Mouse (Mus musculus) midbrain, embryonic 15.5 days (tissue): ENCODE results near the gene Tln2. TPM values are rescaled to one million over a fixed set of nuclear protein-coding genes. Genes with fewer than 3 reads are reported as not detected.
"Not testable (repeated sequence)": the region's sequence is repeated elsewhere in the genome, so short reads cannot be mapped to it uniquely, and the experiment has no call there.

Source experiments
- ATAC-seq: fragments of 200-750 bp; cut with Nextera tagmentation; replicated peaks from 2 replicates; pipeline ENCODE4 v1.8.0; 2017; ENCODE audit warnings: moderate TSS enrichment
- H3K27ac ChIP-seq: fragments of 300-500 bp; sonication (generic); 2 replicates; pipeline ENCODE4 v1.5.1; 2015; ENCODE audit warnings: mild to moderate bottlenecking, inconsistent platforms
- H3K27me3 ChIP-seq: fragments of 300-500 bp; sonication (generic); replicated peaks from 2 replicates; pipeline ENCODE4 v1.6.1; 2015; ENCODE audit warnings: inconsistent platforms
- H3K36me3 ChIP-seq: fragments of 300-500 bp; sonication (generic); replicated peaks from 2 replicates; pipeline ENCODE4 v1.6.1; 2015; ENCODE audit warnings: inconsistent platforms
- H3K4me1 ChIP-seq: fragments of 300-500 bp; sonication (generic); 2 replicates; pipeline ENCODE4 v1.6.1; 2015; ENCODE audit warnings: inconsistent platforms
- H3K4me2 ChIP-seq: fragments of 300-500 bp; sonication (generic); 2 replicates; pipeline ENCODE4 v1.6.1; 2015; ENCODE audit warnings: inconsistent platforms, mild to moderate bottlenecking, moderate library complexity
- H3K4me3 ChIP-seq: fragments of 300-500 bp; sonication (generic); 2 replicates; pipeline ENCODE4 v1.5.1; 2015; ENCODE audit warnings: mild to moderate bottlenecking, inconsistent platforms
- H3K9ac ChIP-seq: fragments of 300-500 bp; sonication (generic); 2 replicates; pipeline ENCODE4 v1.6.1; 2015; ENCODE audit warnings: mild to moderate bottlenecking, inconsistent platforms
- H3K9me3 ChIP-seq: fragments of 300-500 bp; sonication (generic); 2 replicates; pipeline ENCODE4 v1.6.1; 2016; ENCODE audit warnings: inconsistent platforms
- WGBS: fragments of 180-500 bp; shearing (Covaris S2); methylation state at CpG from one replicate; pipeline ENCODE4 v1.1.7; 2015; ENCODE audit warnings: mixed read lengths; 5-methylcytosine and 5-hydroxymethylcytosine counted together
- polyA plus RNA-seq: library from polyadenylated mRNA; unstranded; fragments of >200 nt; fragmentation: Nextera tagmentation; extraction: Ambion mirVana; gene quantifications from 2 replicates; pipeline ENCODE4 v1.2.1, GENCODE M21; 2015

Tln2 gene
- polyA plus RNA-seq, 1 experiment from 2014 or later, result 31.2 TPM

- no peaks in the 10 kb centered on the region for H3K9me3 ChIP-seq
Measured at GRCm38 (mm10) chr9:67303038-67303437, 256.5 kb downstream of the Tln2 start.

GRCm38 (mm10) chr9:67302386-67302989 lies 257.0 kb downstream of the Tln2 start:
- Histone ChIP-seq H3K4me1 (no peaks in the 10 kb centered on the region; the same call in 1 of the 2 replicates), H3K36me3 (no peaks in the 10 kb centered on the region), H3K27me3 (no peaks in the 10 kb centered on the region), H3K9ac (no peak overlapping the region), H3K9me3 (no peaks in the 10 kb centered on the region), H3K27ac (no peak overlapping the region), H3K4me2 (no peak overlapping the region), H3K4me3 (no peak overlapping the region)
- ATAC-seq, result no peak
- 95% methylated on average over 10 of the region's 10 CpGs for WGBS

More at GRCm38 (mm10) chr9:67303038-67303437, 256.5 kb downstream of the Tln2 start:
- Histone ChIP-seq H3K36me3 (no peaks in the 10 kb centered on the region), H3K27me3 (no peaks in the 10 kb centered on the region), H3K4me2 (no peak overlapping the region), H3K27ac (no peak overlapping the region), H3K4me3 (no peak overlapping the region), H3K9ac (no peak overlapping the region), H3K4me1 (no peaks in the 10 kb centered on the region; the same call in 1 of the 2 replicates)
- no peak for ATAC-seq

- ATAC-seq, result no peak
- WGBS, result 89% methylated on average over 2 of the region's 2 CpGs
- H3K9me3 ChIP-seq, result no peaks in the 10 kb centered on the region
Measured at GRCm38 (mm10) chr9:67301571-67301970, 257.9 kb downstream of the Tln2 start.

GRCm38 (mm10) chr9:67300769-67301168 lies 258.7 kb downstream of the Tln2 start:
- Histone ChIP-seq H3K27me3 (no peaks in the 10 kb centered on the region), H3K4me2 (no peak overlapping the region), H3K4me3 (no peak overlapping the region), H3K9me3 (no peaks in the 10 kb centered on the region), H3K4me1 (no peaks in the 10 kb centered on the region; the same call in 1 of the 2 replicates), H3K27ac (no peak overlapping the region), H3K9ac (no peak overlapping the region), H3K36me3 (no peaks in the 10 kb centered on the region)
- ATAC-seq, result no peak
- WGBS, result 62% methylated on average over 5 of the region's 5 CpGs

More at GRCm38 (mm10) chr9:67301571-67301970, 257.9 kb downstream of the Tln2 start:
- Histone ChIP-seq H3K36me3 (no peaks in the 10 kb centered on the region), H3K9ac (no peak overlapping the region), H3K27me3 (no peaks in the 10 kb centered on the region), H3K27ac (no peak overlapping the region), H3K4me1 (no peaks in the 10 kb centered on the region; the same call in 1 of the 2 replicates), H3K4me3 (no peak overlapping the region), H3K4me2 (no peak overlapping the region)

GRCm38 (mm10) chr9:67300346-67300745 lies 259.2 kb downstream of the Tln2 start:
- Histone ChIP-seq H3K4me1 (no peaks in the 10 kb centered on the region; the same call in 1 of the 2 replicates), H3K4me3 (no peak overlapping the region), H3K9me3 (no peaks in the 10 kb centered on the region), H3K27ac (no peak overlapping the region), H3K36me3 (no peaks in the 10 kb centered on the region), H3K27me3 (no peaks in the 10 kb centered on the region), H3K9ac (no peak overlapping the region), H3K4me2 (no peak overlapping the region)
- ATAC-seq, result no peak
- 43% methylated on average over 3 of the region's 3 CpGs for WGBS

- no peaks in the 10 kb centered on the region for H3K36me3 ChIP-seq
- H3K4me1 ChIP-seq, result no peaks in the 10 kb centered on the region; the same call in 1 of the 2 replicates
- H3K27me3 ChIP-seq, result no peaks in the 10 kb centered on the region
- 84% methylated on average over 6 of the region's 6 CpGs for WGBS
- no peak overlapping the region for H3K4me3 ChIP-seq
- H3K9ac ChIP-seq, result no peak overlapping the region
- no peaks in the 10 kb centered on the region for H3K9me3 ChIP-seq
- no peak overlapping the region for H3K27ac ChIP-seq
- H3K4me2 ChIP-seq, result no peak overlapping the region
- no peak for ATAC-seq
Measured at GRCm38 (mm10) chr9:67299164-67299563, 260.3 kb downstream of the Tln2 start.

- no peak overlapping the region for H3K4me2 ChIP-seq
- H3K4me1 ChIP-seq, result no peaks in the 10 kb centered on the region; the same call in 1 of the 2 replicates
- no peak overlapping the region for H3K9ac ChIP-seq
- no peak overlapping the region for H3K4me3 ChIP-seq
- H3K9me3 ChIP-seq, result no peaks in the 10 kb centered on the region
- WGBS, result 75% methylated on average over 6 of the region's 6 CpGs
- ATAC-seq, result no peak
- no peak overlapping the region for H3K27ac ChIP-seq
- no peaks in the 10 kb centered on the region for H3K27me3 ChIP-seq
- no peaks in the 10 kb centered on the region for H3K36me3 ChIP-seq
Measured at GRCm38 (mm10) chr9:67297236-67297889, 262.1 kb downstream of the Tln2 start.

GRCm38 (mm10) chr9:67287457-67287856 lies 272.0 kb downstream of the Tln2 start:
- Histone ChIP-seq H3K27ac (no peak overlapping the region), H3K4me3 (no peak overlapping the region), H3K4me1 (no peaks in the 10 kb centered on the region), H3K27me3 (no peaks in the 10 kb centered on the region), H3K4me2 (no peak overlapping the region), H3K9me3 (no peaks in the 10 kb centered on the region), H3K36me3 (no peaks in the 10 kb centered on the region), H3K9ac (no peak overlapping the region)
- no peak for ATAC-seq
- WGBS, result 73% methylated on average over 4 of the region's 4 CpGs

GRCm38 (mm10) chr9:67286801-67287200 lies 272.7 kb downstream of the Tln2 start:
- no peaks in the 10 kb centered on the region for H3K27me3 ChIP-seq
- 87% methylated on average over 3 of the region's 3 CpGs for WGBS
- no peak overlapping the region for H3K4me3 ChIP-seq
- no peaks in the 10 kb centered on the region for H3K36me3 ChIP-seq
- no peak overlapping the region for H3K9ac ChIP-seq
- H3K27ac ChIP-seq, result no peak overlapping the region
- H3K4me2 ChIP-seq, result no peak overlapping the region
- no peak for ATAC-seq
- H3K9me3 ChIP-seq, result no peaks in the 10 kb centered on the region
- no peaks in the 10 kb centered on the region for H3K4me1 ChIP-seq

GRCm38 (mm10) chr9:67285544-67285943 lies 274.0 kb downstream of the Tln2 start:
- no peaks in the 10 kb centered on the region for H3K4me1 ChIP-seq
- ATAC-seq, result no peak
- H3K9me3 ChIP-seq, result no peaks in the 10 kb centered on the region
- 72% methylated on average over 3 of the region's 3 CpGs for WGBS
- no peaks in the 10 kb centered on the region for H3K27me3 ChIP-seq
- no peak overlapping the region for H3K9ac ChIP-seq
- no peak overlapping the region for H3K4me3 ChIP-seq
- H3K36me3 ChIP-seq, result no peaks in the 10 kb centered on the region
- H3K4me2 ChIP-seq, result no peak overlapping the region
- no peak overlapping the region for H3K27ac ChIP-seq

- Histone ChIP-seq H3K4me2 (no peak overlapping the region), H3K4me3 (no peak overlapping the region), H3K36me3 (no peaks in the 10 kb centered on the region), H3K4me1 (no peaks in the 10 kb centered on the region), H3K27me3 (no peaks in the 10 kb centered on the region), H3K27ac (no peak overlapping the region), H3K9me3 (no peaks in the 10 kb centered on the region), H3K9ac (no peak overlapping the region)
- ATAC-seq, result no peak
- WGBS, result 85% methylated on average over 6 of the region's 6 CpGs
Measured at GRCm38 (mm10) chr9:67281812-67282211, 277.7 kb downstream of the Tln2 start.

GRCm38 (mm10) chr9:67280311-67280710 lies 279.2 kb downstream of the Tln2 start:
- not testable (repeated sequence) for ATAC-seq

GRCm38 (mm10) chr9:67276446-67276845 lies 283.1 kb downstream of the Tln2 start:
- H3K9me3 ChIP-seq, result no peaks in the 10 kb centered on the region
- H3K27ac ChIP-seq, result no peak overlapping the region
- no peak overlapping the region for H3K4me3 ChIP-seq
- no peaks in the 10 kb centered on the region for H3K27me3 ChIP-seq
- H3K36me3 ChIP-seq, result no peaks in the 10 kb centered on the region
- H3K4me1 ChIP-seq, result no peaks in the 10 kb centered on the region
- WGBS, result 95% methylated on average over 6 of the region's 6 CpGs
- H3K9ac ChIP-seq, result no peak overlapping the region
- H3K4me2 ChIP-seq, result no peak overlapping the region
- ATAC-seq, result no peak

More at GRCm38 (mm10) chr9:67280311-67280710, 279.2 kb downstream of the Tln2 start:
- H3K4me3 ChIP-seq, H3K9ac ChIP-seq, H3K4me1 ChIP-seq, H3K27ac ChIP-seq, H3K36me3 ChIP-seq, H3K4me2 ChIP-seq, H3K9me3 ChIP-seq, H3K27me3 ChIP-seq: not testable (repeated sequence)
